Mouse (Mus musculus) layer of hippocampus, adult 8-10 months (tissue): ENCODE measurements around the gene Tnip1. TPM values are rescaled to one million over a fixed set of nuclear protein-coding genes. Genes with fewer than 3 reads are reported as not detected.

ENCODE experiments used
- DNase-seq, 2 experiments: peaks; one replicate each; pipeline ENCODE4 v3.0.0; 2022; ENCODE audit warnings: low spot score in 2 of 2
- total RNA-seq, 4 experiments: library from RNA; stranded (reverse); gene quantifications; 2 replicates each; pipeline ENCODE4 v1.2.4; 2022

Gene Tnip1
- total RNA-seq, 4 experiments from 2014 or later, result 31.4 to 34.3 (median 33.9) TPM

GRCm38 (mm10) chr11:54882671-54883070 lies 80.0 kb downstream of the Tnip1 start:
- no peak for DNase-seq

GRCm38 (mm10) chr11:54881051-54881474 lies 81.7 kb downstream of the Tnip1 start:
- DNase-seq, result no peak

- DNase-seq, result no peak
Observed at GRCm38 (mm10) chr11:54879922-54880321, 82.8 kb downstream of the Tnip1 start.

GRCm38 (mm10) chr11:54879434-54879833 lies 83.3 kb downstream of the Tnip1 start:
- DNase-seq, result no peak

GRCm38 (mm10) chr11:54878893-54879292 lies 83.8 kb downstream of the Tnip1 start:
- no peak for DNase-seq

- DNase-seq, result no peak
Observed at GRCm38 (mm10) chr11:54876031-54876430, 86.7 kb downstream of the Tnip1 start.

GRCm38 (mm10) chr11:54871831-54872537 lies 90.7 kb downstream of the Tnip1 start:
- DNase-seq, result peak in 1 of 2 experiments; percentile 26

- DNase-seq, result no peak
Observed at GRCm38 (mm10) chr11:54869318-54869717, 93.4 kb downstream of the Tnip1 start.

- no peak for DNase-seq
Observed at GRCm38 (mm10) chr11:54868445-54868844, 94.3 kb downstream of the Tnip1 start.

GRCm38 (mm10) chr11:54867903-54868434 lies 94.7 kb downstream of the Tnip1 start:
- no peak for DNase-seq

GRCm38 (mm10) chr11:54867049-54867385 lies 95.7 kb downstream of the Tnip1 start:
- no peak for DNase-seq

GRCm38 (mm10) chr11:54866119-54867048 lies 96.3 kb downstream of the Tnip1 start, which contains the start of gene Hint1:
Gene Hint1 (plus strand): TSS chr11:54866383.
- DNase-seq, result peak; percentile 85 to 92

- no peak for DNase-seq
Observed at GRCm38 (mm10) chr11:54865330-54866085, 97.2 kb downstream of the Tnip1 start.

- peak; percentile 42 to 62 for DNase-seq
Observed at GRCm38 (mm10) chr11:54862621-54863520, 99.8 kb downstream of the Tnip1 start.

GRCm38 (mm10) chr11:54861471-54862420 lies 101.0 kb downstream of the Tnip1 start:
- DNase-seq, result no peak
